Mouse (Mus musculus) kidney, adult 8-10 months (tissue): ENCODE measurements around the gene Foxp4.

ENCODE experiments used
- DNase-seq, 2 experiments: peaks; one replicate each; pipeline ENCODE4 v3.0.0; 2022

The Foxp4 gene

GRCm38 (mm10) chr17:47924383-47925339, at the start of gene Foxp4:
Gene Foxp4, minus strand, starts transcription at chr17:47924645.
- peak; percentile 70 to 77 for DNase-seq

- DNase-seq, result peak; percentile 69 to 72
Observed at GRCm38 (mm10) chr17:47973563-47974472, 49.4 kb upstream of the Foxp4 start.

GRCm38 (mm10) chr17:47965885-47966505, 41.5 kb upstream of the Foxp4 start:
- DNase-seq, result peak in 1 of 2 experiments; percentile 40

DNA sequence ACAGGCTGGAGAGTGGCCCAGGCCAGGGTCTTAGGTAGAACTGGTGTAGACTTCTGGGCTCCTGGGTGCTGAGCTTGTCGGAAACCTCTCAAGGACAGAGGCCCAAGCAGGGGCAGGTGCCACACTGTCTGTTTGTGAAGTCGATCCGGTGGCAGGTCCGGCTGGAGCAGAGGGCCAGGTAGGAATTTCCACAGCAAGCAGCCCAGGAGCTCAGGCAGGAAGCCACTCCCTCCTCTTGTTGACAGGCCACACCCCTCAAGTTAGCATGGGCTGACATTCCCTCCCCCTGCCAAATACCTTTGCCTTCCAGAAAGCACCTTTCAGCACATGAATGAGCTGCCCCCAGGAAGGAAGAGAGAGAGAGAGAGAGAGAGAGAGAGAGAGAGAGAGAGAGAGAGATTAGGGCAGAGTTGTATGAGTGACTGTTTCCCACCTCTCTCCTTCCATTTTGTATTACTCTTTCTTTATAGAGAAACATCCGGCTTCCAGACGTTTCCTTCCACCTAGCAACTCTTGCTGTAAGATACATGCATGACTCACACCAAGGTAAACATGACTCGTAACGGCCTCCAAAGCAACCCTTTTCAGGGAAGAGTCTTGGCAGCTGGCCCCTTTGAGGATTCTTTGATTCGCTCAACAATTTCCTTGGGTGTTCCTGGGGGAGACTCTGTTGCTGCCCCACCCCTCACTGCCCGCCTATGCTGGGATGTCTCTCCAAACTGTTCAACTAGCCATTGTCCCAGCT, 33.8 kb upstream of the Foxp4 start:
- peak; percentile 15 to 47 for DNase-seq

GRCm38 (mm10) chr17:47956486-47956885, 32.0 kb upstream of the Foxp4 start:
- DNase-seq, result no peak

DNA sequence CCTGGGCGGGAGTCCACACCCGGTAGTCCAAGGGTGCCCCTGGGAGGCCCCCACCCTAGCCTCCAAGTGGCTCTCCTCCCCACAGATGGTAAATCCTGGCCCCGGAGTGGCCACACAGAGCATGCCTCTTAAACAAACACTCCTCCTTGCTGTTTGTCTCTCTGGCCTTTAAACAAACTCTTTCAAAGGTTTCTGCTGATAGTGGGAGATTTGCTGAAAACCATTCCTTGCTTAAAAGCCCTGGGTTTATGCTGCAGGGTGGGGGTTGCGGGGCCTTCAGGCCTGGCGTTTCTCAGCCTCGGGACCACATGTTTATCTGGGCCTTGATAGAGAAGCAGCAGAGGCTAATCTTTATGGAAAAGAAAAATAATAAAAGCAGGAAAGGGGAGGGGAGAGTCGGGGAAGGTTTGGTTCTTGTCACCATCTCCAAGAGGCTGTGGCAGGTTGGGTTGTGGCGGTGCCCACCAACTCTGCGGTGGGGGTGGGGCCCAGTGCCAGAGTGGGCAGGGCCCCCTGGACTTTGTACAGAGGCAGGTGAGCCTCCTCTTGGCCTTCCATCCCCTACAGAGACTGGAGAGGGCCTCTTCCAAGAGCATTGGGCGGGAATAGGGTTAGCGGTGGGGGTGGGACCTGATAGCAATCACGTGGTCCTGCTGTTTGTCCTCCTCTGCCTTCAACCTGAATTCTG, 30.8 kb upstream of the Foxp4 start:
- DNase-seq, result no peak

- no peak for DNase-seq
Observed at GRCm38 (mm10) chr17:47953231-47953630, 28.8 kb upstream of the Foxp4 start.

DNA sequence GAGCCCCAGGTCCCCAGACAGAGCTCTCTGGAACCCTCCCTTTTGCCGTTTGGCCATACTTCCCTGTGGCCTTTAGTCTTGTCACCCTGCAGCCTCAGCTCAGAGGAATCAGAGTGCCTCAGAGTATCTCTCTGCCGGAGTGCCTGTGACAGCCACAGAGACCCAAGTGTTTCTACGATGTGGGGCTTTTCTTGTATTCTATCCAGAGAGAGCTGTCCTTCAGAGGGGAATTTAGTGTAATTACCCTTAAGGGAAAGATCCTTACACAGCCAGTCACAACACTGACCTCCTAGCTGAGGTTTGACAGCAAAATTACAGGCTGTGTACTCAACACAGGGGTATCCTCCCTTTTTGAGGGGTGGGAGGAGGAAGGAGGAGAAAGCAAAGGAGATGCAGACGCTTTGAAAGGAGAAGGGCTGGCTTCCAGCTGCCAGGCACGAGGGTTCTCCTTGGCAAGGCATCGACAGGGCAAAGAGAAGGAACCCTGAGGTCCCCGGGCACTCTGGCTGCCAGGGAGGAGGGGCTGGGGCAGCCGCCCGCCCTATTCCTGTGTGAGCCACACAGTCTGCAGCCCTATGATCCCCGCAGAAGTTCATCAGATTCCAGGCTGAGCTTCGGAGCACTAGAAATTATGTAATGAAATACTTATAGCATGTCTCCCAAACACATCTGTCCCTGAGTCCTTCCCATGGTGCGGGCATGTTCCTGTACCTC, 28.1 kb upstream of the Foxp4 start:
- DNase-seq, result peak in 1 of 2 experiments; percentile 29

GRCm38 (mm10) chr17:47951452-47951851, 27.0 kb upstream of the Foxp4 start:
- no peak for DNase-seq

- no peak for DNase-seq
Observed at GRCm38 (mm10) chr17:47950831-47951230, 26.4 kb upstream of the Foxp4 start.

GRCm38 (mm10) chr17:47949441-47949840, 25.0 kb upstream of the Foxp4 start:
- no peak for DNase-seq

GRCm38 (mm10) chr17:47948753-47949152, 24.3 kb upstream of the Foxp4 start:
- DNase-seq, result no peak

- DNase-seq, result no peak
Observed at GRCm38 (mm10) chr17:47946921-47947420, 22.5 kb upstream of the Foxp4 start.

- no peak for DNase-seq
Observed at GRCm38 (mm10) chr17:47946111-47946510, 21.7 kb upstream of the Foxp4 start.

- no peak for DNase-seq
Observed at GRCm38 (mm10) chr17:47943103-47943870, 18.8 kb upstream of the Foxp4 start.

DNA sequence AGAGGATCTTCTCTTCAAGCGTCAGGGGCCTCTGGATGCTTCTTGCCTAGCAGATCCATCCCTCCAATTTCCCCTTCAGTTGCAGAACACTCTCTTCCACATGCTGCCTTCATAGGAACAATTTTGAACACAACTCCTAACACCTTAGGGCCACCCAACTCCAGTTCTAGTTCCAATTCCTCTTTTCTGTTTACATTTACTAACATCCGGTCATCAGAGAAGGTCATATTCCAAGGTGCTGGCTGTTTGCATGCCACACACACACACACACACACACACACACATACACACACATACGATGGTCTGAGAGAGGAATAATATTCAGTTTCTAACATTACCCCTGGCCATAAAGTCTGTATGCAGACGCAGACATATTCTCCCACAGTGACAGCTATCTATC, 17.6 kb upstream of the Foxp4 start:
- no peak for DNase-seq

DNA sequence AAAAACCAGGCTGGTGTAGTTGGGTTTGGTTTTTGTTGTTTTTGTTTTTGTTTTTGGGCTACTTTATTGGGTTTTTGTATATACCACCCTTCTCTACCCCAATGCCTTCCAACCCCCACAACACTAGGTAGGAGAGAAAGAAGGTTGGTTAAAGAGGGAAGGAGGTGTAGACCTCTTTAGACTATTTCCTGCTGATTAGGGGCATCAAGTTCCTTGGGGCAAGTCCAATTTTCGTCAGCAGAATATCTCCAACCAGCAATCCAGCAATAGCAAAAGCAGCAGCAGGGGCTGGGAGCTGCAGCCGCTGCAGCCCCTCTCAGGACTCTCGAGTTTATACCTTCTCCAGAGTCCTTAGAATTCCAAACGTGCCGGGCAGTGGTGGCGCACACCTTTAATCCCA, 14.4 kb upstream of the Foxp4 start:
- DNase-seq, result no peak

- DNase-seq, result no peak
Observed at GRCm38 (mm10) chr17:47937926-47938600, 13.6 kb upstream of the Foxp4 start.

DNA sequence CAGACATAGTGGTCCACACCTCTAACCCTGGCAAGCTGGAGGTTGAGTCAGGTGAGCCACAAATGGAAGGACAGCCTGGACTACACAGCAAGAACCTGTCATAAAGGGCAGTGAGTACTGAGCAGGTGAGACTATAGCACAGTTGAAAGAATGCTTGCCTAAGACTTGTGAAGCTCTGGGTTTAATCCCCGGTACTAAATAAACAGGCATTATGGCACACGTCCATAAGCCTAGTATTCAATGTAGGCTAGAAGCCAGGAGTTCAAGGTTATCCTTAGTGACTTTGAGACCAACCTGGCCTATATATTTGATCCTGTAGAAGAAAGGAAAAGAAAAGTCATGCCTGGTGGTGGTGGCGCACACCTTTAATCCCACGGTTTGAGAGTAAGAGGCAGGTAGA, 12.1 kb upstream of the Foxp4 start:
- DNase-seq, result no peak
